Mouse (Mus musculus) right cerebral cortex, postnatal 25 days (tissue): ENCODE measurements at regions not wholly inside any gene's neighbourhood (a gene's known extent, or its start where the extent isn't known, plus 50 kb on each side); places are given as distances from the start of the nearest gene placed in this dataset.

Source experiments
- DNase-seq: peaks from one replicate; pipeline ENCODE4 v3.0.0; 2022

GRCm38 (mm10) chr3:52534118-52534517, 266.0 kb downstream of the Foxo1 start:
- DNase-seq: no peak

GRCm38 (mm10) chr3:52531686-52532351, 263.7 kb downstream of the Foxo1 start:
- DNase-seq: no peak

- DNase-seq: no peak
Observed at GRCm38 (mm10) chr3:52530406-52530970, 262.4 kb downstream of the Foxo1 start.

- no peak for DNase-seq
Observed at GRCm38 (mm10) chr3:52529136-52529535, 261.0 kb downstream of the Foxo1 start.

- DNase-seq: no peak
Observed at GRCm38 (mm10) chr3:52528521-52528920, 260.4 kb downstream of the Foxo1 start.

- no peak for DNase-seq
Observed at GRCm38 (mm10) chr3:52527781-52528180, 259.6 kb downstream of the Foxo1 start.

GRCm38 (mm10) chr3:52527010-52527754, 259.0 kb downstream of the Foxo1 start:
- no peak for DNase-seq

GRCm38 (mm10) chr3:52522886-52523285, 254.8 kb downstream of the Foxo1 start:
- DNase-seq: no peak

- DNase-seq: no peak
Observed at GRCm38 (mm10) chr3:52520609-52520947, 252.4 kb downstream of the Foxo1 start.

- DNase-seq: no peak
Observed at GRCm38 (mm10) chr3:52519910-52520608, 251.9 kb downstream of the Foxo1 start.

GRCm38 (mm10) chr3:52517808-52518207, 249.7 kb downstream of the Foxo1 start:
- no peak for DNase-seq

GRCm38 (mm10) chr3:52516691-52517090, 248.6 kb downstream of the Foxo1 start:
- DNase-seq: no peak

- DNase-seq: no peak
Observed at GRCm38 (mm10) chr3:52512761-52513160, 244.6 kb downstream of the Foxo1 start.

- DNase-seq: peak; percentile 23
Observed at GRCm38 (mm10) chr3:52511549-52511948, 243.4 kb downstream of the Foxo1 start.

GRCm38 (mm10) chr3:52510831-52511230, 242.7 kb downstream of the Foxo1 start:
- DNase-seq: peak; percentile 26

- DNase-seq: peak; percentile 62
Observed at GRCm38 (mm10) chr3:52510088-52510765, 242.1 kb downstream of the Foxo1 start.

- DNase-seq: peak; percentile 53
Observed at GRCm38 (mm10) chr3:52503925-52504324, 235.8 kb downstream of the Foxo1 start.

- no peak for DNase-seq
Observed at GRCm38 (mm10) chr3:52502223-52502622, 234.1 kb downstream of the Foxo1 start.

- no peak for DNase-seq
Observed at GRCm38 (mm10) chr3:52501614-52502013, 233.5 kb downstream of the Foxo1 start.

- no peak for DNase-seq
Observed at GRCm38 (mm10) chr3:52500026-52500425, 231.9 kb downstream of the Foxo1 start.

GRCm38 (mm10) chr3:52499581-52499980, 231.4 kb downstream of the Foxo1 start:
- DNase-seq: no peak

- DNase-seq: no peak
Observed at GRCm38 (mm10) chr3:52498506-52499228, 230.5 kb downstream of the Foxo1 start.
